Mouse (Mus musculus) embryo, embryonic 11.5 days (tissue): ENCODE data around the gene B9d2.

Experiments
- DNase-seq: peaks from one replicate; pipeline ENCODE4 v3.0.0-alpha.2; 2012; ENCODE audit warnings: low read depth, low spot score

The B9d2 gene

DNA sequence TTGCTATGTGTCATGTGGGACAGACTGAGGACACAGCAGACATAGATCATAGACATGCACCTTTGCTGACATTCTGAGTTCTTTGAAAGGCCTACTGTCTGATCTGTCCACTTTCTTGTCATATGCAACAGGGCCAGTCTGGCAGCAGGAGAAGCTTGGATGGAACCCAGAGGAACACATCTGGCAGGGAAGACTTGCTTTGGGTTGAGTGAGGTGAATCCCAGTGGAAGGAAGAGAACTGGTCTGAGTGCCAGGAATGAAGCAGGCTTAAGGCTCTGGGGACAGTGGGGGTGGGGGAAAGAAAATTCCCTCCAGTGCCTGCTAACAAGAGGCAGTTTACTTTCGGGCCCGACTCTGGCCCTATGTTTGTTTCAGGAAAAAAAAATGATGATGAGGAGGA is 49.3 kb downstream of the B9d2 start:
- DNase-seq: no peak

DNA sequence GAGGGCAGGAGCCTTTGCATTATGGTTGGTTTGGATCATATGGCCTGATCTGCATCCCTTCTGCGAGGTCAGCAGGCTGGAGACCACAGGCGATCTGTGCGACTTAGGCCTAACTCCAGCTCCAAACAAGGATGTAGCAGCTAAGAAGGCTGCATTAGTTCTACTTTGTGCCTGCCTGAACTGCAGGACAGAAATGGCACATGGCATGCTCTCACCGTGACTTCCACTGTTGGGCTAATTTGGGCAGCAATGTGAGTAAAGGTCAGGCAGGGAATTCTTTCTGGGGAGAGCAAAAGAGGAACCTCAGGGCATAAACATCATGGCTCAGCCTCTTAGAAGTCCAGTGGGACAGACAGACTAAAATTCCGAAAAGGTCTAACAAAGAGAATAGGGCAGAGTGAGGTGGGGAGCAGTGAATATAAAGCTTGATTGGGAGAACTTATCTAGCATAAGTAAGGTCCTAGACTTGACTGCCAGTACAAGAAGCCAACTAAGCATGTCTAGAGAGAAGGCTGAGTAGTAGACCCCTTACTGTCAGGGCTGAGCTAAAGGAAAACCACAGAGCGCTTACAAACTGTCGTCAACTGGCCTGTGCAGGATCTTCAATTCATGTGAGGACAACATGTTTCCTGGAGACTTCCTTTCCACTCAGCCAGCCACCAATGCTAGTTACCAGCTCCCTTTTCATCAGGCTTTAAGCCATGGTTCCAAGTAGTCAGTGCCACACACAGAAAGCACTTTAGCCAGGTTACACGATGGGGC is 50.9 kb downstream of the B9d2 start:
- no peak for DNase-seq

DNA sequence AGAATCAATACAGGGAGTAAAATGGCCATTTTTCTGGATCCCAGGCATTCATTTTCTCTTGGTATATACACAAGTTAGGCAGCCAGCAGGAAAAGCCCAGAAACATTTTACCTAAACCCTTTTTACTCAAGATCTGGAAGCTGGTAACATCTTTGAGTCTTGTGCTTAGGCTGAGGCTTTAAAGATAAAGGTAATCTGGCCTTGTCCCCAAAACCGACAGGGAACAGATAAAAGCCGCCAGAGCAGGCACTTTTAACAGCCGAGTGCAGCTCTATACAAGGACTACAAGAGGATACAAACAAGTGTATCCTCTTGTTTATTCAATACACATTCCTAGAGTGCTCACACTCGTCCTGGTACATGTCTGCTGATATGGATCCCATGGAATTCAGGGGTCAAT is 54.4 kb downstream of the B9d2 start:
- DNase-seq: no peak
